Mouse (Mus musculus): Measurements from ENCODE around the gene Rpl41.
A peak's percentile ranks its signal among the peaks of the same experiment; 100 is the strongest.
"Not testable (repeated sequence)": the region's sequence is repeated elsewhere in the genome, so short reads cannot be mapped to it uniquely, and the experiment has no call there.

The Rpl41 gene

DNA sequence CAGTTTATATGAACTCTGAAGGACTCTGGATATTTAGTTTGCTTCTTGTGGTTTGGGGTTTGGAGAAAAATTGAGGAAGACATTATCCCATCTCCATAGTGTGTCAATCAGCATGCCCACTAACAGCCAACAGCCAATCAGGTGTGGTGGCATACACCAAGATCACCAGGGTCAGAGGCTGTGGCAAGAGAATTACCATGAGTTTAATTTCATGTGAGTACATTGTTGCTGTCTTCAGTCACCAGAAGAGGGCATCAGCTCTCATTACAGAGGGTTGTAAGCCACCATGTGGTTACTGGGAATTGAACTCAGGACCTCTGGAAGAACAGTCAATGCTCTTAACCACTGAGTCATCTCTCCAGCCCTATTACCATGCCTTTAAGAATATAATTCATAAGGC lies 7.2 kb upstream of the Rpl41 start:
- DNase-seq (ENCODE audit: low spot score in 2 of 2), result no peak

DNA sequence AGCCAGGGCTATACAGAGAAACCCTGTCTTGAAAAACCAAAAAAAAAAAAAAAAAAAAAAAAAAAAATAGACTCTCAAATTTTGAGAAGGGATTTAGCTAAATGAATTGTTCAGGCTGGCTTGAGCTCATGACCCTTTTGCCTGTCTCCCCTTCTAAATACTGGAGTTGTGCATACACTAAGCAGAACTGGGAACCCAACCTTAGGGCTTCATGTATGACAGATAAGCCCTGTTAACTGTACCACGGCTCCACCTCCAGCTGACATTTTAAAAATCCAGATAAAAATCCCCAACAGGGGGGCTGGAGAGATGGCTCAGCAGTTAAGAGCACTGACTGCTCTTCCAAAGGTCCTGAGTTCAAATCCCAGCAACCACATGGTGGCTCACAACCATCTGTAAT lies 6.5 kb upstream of the Rpl41 start:
- not testable (repeated sequence) for DNase-seq (ENCODE audit: low spot score in 2 of 2)

DNA sequence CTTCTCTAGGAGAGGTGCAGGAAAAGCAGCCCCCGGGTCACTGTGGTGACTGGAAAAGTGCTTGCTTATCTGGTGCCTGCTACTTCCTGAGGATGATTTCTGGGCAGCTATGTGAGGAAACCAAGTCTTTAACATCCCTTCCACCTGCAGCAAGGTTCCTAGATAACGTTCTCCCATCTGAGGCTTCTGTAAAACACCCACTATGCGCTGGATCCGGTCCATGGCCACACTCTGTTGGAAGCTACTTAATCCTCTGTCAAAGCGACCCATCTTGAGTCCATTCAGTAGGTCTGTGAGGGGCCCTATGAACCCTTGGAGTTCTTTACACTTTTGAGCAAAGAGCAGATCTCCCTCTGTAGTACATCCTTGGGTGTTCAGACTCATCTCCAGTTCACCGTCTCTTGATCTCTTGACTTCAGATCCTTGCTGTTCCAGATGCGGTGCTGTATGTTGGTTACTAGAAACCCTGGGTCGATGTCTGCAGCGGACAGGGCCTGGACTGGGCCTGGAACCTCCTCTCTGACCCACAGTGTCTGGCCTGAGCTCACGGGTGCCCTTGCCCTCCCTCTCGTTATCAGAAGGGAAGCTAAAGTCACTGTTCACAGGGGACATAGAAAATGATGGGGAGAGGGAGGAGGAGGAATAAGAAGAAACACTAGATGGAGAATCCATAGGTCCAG lies 1.2 kb upstream of the Rpl41 start:
- not testable (repeated sequence) for DNase-seq (ENCODE audit: low spot score in 2 of 2)

DNA sequence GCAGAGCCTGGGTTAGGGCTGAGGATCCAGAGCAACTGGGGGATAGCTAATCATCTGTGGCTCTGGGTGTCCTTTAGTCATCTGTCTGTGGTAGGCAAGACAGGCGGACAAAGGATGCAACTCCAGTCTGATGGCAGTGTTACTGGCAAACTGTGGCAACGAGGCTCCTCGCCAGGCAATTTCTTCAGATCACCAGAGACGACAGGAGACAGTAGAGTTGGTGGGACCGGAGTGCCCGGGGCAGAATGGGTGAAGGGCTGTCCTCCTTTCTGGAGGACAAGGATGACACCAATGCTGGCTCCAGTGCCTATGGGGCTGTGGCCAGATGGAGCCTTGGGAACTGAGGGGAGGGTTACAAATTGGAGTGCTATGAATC lies 565 bp upstream of the Rpl41 start:
- DNase-seq (ENCODE audit: low spot score in 2 of 2), result peak; percentile 50 to 62

DNA sequence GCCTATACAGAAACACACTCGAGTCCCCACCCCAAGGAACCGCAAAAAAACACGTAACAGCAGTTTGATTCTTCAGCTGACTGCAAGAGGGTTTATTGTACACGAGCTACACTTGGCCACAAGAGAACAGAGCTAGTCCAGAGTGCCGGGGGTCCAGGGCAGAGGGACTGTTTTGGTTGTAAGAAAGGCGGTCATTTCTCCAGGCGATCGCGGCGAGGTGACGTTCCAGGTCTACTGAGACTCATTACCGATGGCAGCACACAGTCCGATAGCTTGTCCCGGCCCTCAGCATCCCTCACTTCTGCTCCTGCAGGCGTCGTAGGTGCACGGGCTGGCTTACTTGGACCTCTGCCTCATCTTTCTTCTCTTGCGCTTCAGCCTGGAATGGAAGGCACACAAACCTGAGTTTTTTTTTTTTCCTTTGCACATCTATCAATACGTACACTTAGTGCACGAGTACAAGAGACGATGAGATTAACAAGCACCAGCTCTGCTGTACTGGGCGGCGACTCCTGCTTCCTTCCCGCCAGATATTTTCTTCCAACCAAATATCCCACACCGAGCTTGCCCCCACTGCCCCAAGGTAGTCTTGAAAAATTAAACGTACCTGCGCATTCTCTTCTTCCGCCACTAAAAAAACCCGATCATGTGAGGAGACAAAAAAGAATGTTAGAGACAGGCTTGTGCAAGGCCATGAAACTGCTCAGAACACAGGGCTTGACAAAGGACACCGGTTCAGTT lies 884 bp downstream of the Rpl41 start:
- peak in 1 of 2 experiments; percentile 44 for DNase-seq (ENCODE audit: low spot score in 2 of 2)

DNA sequence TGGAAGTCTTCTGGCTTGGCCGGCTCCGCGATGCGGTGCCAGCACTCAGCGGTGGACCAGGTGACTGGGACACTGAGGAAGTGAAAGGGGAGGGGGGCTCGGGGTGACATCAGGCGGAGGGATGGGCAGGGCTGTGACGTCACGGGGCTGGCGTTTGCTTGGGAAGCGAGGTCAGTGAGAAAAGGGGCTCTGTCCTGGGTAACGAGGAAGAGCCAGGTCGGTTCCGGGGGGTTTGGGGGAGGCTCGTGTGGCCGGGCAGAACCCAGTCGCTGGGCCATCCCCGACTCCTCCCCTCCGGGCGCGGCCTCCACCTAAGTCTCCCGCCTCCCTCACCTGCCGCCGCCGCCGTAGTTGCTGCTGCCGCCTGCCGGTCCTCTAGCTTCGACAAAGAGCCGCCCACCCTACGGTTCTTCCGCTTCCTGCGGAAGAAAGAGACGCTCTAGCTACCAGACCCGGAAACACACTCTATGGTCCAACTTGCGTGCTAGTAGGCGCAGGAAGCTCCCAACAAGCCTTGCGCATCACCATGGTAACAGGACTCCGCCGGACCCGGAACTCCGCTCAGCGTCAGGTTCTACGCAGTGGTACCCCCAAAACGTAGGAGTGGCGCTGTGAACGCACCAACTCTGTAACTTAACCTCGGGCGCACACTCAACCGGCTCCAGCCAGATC lies 1.6 kb downstream of the Rpl41 start, which contains the start of gene Zc3h10:
Gene Zc3h10 (minus strand): TSS at position 414 of the 672 bp plus-strand sequence.
- peak; percentile 96 to 98 for DNase-seq (ENCODE audit: low spot score in 2 of 2)

DNA sequence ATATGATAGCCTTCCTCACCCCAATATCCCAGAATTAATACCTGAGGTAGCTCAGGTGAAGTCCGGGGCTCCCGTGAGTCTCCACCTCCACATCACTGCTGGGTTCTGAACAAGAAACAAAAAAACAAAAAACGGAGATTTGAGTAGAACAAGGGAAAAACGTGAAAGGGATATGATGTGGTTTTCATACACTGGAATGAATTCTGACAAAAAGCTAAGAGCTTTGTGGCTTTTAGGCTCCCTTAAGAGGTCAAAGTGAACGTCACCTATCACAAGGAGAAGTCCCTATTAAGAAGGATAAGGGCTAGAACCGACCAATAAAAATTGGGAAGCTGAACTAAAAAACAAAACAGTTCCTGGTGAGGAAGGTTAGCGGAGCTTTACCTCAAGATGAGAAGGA lies 2.3 kb downstream of the Rpl41 start:
- DNase-seq (ENCODE audit: low spot score in 2 of 2), result no peak

DNA sequence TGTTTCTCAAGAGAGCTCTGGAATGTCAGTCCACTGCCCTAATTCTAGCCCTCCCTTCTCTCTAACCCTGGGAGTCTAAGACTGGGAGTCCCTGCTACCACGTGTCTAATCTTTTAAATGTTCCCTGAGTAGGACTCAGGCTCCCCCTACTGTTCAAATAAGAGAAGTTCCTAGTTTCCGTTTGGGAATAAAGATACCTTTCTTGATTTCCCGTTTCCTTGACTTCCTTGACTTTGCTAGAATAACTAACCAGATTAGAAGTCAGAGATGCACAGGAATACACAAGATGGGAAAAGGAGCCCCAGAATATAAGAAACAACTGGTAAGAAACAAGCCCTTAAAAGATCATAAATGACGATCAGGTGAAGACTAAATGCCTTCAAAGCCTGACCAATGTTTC lies 2.7 kb downstream of the Rpl41 start:
- DNase-seq (ENCODE audit: low spot score in 2 of 2), result no peak

DNA sequence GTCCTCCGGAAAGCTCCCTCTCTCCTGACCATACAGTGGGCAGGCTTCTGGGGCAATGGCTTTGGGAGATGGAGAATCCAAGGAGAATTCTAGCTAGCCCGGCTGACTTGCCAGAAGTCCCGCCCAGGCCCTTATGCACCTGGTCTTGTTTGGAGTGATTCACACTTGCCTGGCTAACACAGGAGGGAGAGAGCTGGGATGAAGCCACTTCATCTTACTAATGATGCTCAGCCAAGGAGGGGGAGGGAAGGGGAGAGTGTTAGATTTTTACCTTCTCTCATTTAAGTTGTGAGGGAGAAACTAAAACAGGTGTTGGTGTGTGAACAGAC lies 3.6 kb downstream of the Rpl41 start:
- DNase-seq (ENCODE audit: low spot score in 2 of 2), result no peak

DNA sequence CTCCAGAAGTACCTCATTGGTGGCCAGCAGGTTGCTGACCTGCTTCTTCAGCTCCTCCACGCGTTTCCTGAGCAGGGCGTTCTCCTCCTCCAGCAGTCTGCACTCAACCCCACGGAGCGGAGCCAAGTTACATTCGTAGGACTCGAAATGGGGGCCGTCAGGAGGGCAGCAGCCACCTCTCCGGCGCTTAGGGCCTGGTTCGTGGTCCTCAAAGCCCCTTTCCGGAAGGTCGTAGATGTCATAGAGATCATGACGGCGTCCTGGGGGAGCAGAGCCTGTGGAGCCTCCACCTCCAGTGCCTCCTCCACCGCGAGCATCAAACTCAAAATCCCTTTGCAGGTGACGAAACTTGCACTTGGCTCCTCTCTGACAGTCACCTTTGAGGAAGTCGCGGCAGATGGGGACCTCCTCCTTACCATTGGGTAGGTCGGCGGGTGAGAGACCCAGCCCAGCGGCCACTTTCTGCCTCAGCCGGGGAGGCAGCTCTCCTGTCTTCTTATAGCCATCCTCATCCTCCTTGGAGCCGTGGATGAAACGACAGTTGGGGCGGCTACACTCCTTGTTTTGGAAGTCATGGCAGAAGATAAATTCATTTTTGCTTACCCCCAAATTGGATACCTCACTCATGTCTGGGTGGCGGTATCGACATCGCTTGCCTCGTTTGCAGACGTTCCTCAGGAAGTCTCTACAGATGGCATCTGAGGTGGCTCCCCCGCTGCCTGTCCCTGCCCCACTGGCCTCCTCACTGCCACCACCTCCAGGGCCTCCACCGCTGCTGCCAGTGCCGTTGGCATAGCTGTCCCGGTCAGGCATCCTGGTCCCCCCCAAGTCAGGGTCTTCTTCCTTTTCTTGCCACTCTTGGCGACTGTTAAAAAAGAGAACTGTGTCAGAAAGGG lies 4.2 kb downstream of the Rpl41 start:
- peak in 1 of 2 experiments; percentile 43 for DNase-seq (ENCODE audit: low spot score in 2 of 2)

DNA sequence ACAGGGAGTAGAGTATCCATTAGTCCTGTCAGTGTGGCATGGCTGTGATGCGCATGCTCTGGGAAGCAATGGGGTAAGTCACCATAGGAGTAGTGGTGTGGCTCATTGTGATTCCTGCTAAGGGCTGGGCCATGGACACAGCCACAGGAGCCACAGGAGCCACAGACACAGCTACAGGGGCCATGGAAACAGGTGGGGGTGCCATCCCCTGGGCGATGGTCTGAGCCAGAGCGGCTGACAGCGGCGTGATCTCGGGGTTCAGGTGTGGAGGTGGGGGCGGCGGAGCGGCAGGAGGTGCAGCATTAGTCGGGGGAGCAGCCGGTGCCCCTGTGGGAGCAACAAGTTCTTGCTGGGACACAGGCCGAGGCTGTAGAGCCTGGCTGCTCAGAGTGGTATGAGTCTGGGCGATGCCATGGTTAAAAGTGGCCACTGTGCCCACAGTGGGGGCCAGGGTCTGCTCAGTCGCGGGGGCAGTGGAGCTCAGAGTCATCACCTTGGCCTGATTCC lies 4.9 kb downstream of the Rpl41 start:
- no peak for DNase-seq (ENCODE audit: low spot score in 2 of 2)

DNA sequence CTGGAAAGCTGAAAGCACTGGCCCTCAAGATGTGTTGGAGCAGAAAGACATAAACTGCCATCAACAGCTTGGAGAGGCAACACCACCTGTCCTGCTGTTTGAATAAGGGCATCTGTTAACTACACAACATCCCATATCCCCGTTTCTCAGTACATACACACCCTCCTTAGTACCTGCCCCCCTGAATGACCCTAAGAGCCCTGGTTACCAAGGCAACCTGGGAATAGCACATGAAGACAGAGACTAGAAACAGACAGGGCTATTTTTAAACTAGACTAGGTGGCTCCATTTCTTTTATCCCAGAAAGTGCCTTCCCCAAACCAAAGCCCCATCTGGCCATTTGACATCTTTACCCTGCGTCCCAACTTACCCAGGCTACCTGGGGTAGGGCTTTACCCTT lies 6.0 kb downstream of the Rpl41 start:
- peak in 1 of 2 experiments; percentile 54 for DNase-seq (ENCODE audit: low spot score in 2 of 2)

DNA sequence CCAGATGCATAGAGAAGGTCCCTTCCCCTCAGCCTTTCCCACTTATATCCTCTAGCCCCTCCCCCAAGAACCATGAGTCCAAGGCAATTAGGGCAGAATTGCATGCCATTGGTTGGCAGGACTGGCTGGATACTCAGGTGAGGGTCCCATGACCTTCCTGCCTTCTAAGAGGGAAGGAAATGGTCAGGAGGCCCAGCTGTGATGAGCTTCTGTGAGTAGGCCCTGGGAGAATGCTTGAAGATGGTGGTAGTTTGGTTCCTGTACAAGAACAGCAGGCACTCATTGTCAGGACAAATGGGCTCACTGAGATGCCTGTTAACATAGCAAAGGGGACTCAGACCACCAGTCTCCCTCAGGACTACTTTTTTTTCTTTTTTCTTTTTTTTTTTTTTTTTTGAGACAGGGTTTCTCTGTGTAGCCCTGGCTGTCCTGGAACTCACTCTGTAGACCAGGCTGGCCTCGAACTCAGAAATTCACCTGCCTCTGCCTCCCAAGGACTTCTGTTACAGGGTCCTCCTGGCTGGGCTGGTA lies 10.7 kb downstream of the Rpl41 start:
- no peak for DNase-seq (ENCODE audit: low spot score in 2 of 2)

DNA sequence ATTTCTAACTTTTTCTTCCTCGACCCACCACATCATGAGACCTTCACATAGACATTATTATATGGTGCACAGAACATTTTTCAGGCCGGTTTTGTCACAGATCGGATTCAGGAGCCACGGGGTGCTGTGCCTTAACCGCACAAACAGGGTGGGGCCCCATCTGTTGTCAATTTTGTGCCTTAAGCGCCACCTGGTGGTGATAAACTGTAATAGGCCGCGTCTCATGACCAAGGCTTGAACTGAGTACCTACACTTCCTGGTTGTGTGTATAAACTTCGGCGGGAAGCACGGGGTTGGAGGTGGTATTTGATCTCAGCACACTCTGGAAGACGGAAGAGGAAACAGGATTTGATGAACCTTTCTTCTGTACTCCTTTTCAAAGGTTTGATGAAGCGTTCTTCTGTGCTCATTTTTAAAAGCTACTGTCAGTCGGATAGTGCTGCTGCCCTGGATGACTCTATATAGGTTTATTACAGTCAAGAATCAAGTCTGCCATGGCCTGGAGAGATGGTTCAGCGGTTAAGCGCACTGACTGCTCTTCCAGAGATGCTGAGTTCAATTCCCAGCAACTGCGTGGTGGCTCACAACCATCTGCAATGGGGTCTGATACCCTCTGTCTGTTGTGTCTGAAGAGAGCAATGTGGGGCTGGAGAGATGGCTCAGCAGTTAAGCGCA lies 12.7 kb downstream of the Rpl41 start:
- peak; percentile 90 to 91 for DNase-seq (ENCODE audit: low spot score in 2 of 2)

DNA sequence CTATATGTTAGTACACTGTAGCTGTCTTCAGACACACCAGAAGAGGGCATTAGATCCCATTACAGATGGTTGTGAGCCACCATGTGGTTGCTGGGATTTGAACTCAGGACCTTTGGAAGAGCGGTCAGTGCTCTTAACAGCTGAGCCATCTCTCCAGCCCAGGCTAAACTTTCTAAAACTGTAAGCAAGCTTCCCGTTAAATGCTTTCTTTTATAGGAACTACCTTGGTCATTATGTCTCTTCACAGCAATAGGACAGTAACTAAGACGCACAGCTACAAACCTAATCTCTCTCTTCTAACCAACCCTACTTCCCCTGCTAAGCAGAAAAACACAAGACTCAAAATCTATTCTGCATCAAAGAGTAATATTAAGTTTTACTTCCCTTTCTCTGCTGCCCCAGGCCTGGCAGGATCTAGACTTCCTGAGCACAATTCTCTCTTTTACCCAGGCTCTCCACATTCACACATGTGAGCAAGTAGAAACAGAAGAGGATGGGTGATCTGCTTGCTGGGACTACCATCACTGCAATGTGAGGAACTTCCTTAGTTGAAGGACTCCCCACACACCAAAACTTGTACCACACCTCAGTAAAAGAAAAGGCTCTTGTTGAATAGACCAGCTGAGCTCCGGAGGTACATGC lies 13.4 kb downstream of the Rpl41 start:
- DNase-seq (ENCODE audit: low spot score in 2 of 2), result no peak

DNA sequence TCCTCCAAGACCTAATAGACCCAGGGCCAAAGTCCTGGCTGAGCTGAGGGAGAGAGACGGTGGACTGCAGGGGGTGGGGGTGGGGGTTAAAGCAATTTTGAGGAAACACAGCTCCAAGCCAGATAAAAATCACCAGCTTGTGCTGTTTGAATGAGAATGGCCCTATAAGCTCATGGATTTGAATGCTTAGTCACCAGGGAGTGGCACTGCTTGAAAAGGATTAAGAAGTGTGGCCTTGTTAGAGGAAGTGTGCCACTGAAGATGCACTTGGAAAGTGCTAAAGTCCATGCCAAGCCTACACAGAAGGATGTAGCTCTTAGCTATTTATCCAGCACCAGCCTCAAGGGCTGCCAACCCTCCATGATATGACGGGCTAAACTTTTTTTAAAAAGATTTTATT lies 13.9 kb downstream of the Rpl41 start:
- no peak for DNase-seq (ENCODE audit: low spot score in 2 of 2)

DNA sequence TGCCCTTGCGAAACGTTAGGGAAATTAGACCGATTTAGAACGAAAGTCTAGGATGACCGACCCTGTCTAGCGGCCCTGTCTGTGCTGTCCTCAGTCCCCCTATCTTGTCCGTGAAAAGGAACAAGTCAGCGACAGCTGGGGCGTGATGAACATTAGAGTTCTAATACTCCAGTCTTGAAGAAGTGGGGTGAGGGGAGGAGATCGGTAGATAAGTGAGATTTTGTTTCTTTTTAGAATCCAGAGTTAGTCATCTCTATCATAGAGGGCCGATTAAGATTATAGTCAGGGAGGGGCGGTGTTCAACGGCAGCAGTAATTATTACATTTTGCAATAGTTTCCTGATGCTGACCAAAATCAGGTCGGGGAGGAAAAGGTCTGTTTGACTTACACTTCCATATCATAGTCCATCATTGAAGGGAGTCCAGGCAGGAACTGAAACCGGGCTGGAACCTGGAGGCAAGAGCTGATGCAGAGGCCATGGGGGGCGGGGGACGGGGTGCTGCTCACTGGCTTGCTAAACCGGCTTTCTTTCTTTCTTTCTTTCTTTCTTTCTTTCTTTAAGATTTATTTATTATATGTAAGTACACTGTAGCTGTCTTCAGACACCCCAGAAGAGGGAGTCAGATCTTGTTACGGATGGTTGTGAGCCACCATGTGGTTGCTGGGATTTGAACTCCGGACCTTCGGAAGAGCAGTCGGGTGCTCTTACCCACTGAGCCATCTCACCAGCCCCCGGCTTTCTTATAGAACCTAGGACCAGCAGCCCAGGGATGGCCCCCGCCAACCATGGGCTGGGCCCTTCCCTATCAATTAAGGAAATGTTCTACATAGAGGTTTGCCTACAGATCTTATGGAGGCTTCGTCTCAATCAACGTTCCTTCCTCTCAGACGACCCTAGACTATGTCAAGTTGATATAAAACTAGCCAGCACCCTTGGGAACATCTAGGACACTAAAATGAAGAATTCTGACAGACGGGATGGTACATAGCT lies 22.4 kb downstream of the Rpl41 start:
- DNase-seq (ENCODE audit: low spot score in 2 of 2), result no peak

DNA sequence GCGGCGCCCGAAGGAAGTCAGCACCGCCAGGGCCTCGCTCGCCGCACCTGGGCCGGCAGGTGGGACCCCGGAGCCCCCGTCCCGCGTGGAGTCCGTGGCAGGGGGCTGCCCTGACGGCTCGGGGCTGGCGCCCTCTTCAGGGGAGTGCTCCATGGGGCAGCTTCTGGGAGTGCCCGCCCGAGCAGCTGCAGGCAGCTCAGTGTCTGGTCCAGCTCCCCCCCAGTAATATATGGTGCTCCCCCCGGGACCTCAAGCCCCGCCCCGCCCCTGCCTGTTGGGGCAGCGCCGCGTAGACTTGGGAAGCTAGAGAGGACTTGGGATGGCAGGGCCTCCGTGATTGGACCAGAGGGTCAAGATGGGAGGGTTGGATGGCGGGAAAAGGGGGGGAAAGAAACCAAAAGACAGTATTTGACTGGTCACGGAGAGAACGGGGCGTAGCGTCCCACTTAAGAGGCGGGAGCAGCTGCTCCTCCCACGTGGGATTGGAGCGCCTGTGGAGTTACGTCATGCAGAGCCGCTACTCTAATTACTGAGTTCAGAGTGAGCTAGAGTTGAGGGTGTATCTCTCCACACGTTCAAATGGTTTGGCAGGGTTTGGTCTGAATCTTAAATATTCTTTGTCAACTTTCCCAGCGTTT lies 23.3 kb downstream of the Rpl41 start, which contains the start of gene Esyt1:
Gene Esyt1 (minus strand): TSS at position 201 of the 638 bp plus-strand sequence.
- peak; percentile 95 to 97 for DNase-seq (ENCODE audit: low spot score in 2 of 2)

Measured in right cerebral cortex, postnatal 10 days (tissue).